Mouse (Mus musculus): ENCODE measurements around the gene Erc2.

DNA sequence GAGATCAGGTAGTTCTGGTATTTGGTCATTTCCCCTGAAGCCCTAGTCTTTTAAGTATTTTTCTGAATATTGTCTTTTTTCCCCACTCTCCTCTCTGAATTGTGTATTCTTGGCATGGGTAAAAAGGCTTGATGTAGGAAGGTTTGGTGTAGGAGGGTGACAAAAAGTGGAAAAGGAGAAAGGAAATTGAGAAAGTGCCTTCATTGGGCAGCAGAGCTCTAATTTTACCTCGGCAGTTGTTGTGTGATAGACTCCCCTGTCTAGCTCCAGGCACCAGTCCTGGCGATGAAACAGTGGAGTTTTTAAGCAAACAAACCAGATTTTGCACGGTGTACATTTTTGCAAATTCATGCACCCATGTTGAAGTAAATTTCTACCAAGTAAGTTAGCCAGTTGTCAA lies 99.5 kb downstream of the Erc2 start:
- TF ChIP-seq CTCF (IDR thresholded peaks at IDR 0.05; ENCODE audit: low read depth, low read length) (no peak), POLR2A (IDR thresholded peaks at IDR 0.05; ENCODE audit: extremely low read depth, insufficient read depth, low read length) (no peak)
